Mouse (Mus musculus) forebrain, embryonic 11.5 days (tissue): ENCODE measurements at regions not wholly inside any gene's neighbourhood (a gene's known extent, or its start where the extent isn't known, plus 50 kb on each side); places are given as distances from the start of the nearest gene placed in this dataset.
A peak's percentile ranks its signal among the peaks of the same experiment; 100 is the strongest.

Experiments used
- ATAC-seq: fragments of 200-750 bp; cut with Nextera tagmentation; replicated peaks from 2 replicates; pipeline ENCODE4 v1.8.0; 2017; ENCODE audit warnings: moderate TSS enrichment; ENCODE audit not compliant: low FRiP score
- DNase-seq: peaks from one replicate; pipeline ENCODE4 v3.0.0-alpha.2; 2017; ENCODE audit warnings: low spot score
- H3K27ac ChIP-seq: fragments of 300-500 bp; sonication (generic); 2 replicates; pipeline ENCODE4 v1.5.1; 2014; ENCODE audit warnings: low read depth, low read length
- H3K27me3 ChIP-seq: fragments of 300-500 bp; sonication (generic); 2 replicates; pipeline ENCODE4 v1.6.1; 2014; ENCODE audit warnings: mild to moderate bottlenecking, low read length, mixed read lengths; ENCODE audit not compliant: control insufficient read depth, insufficient read depth
- H3K36me3 ChIP-seq: fragments of 300-500 bp; sonication (generic); 2 replicates; pipeline ENCODE4 v1.6.1; 2014; ENCODE audit warnings: mild to moderate bottlenecking, low read length, moderate library complexity, mixed read lengths; ENCODE audit not compliant: control insufficient read depth, insufficient read depth
- H3K4me1 ChIP-seq: fragments of 300-500 bp; sonication (generic); replicated peaks from 2 replicates; pipeline ENCODE4 v1.6.1; 2014; ENCODE audit warnings: low read length, mixed read lengths; ENCODE audit not compliant: control insufficient read depth, insufficient read depth
- H3K4me2 ChIP-seq: fragments of 300-500 bp; sonication (generic); 2 replicates; pipeline ENCODE4 v1.6.1; 2014; ENCODE audit warnings: low read depth, mild to moderate bottlenecking, low read length, moderate library complexity, mixed read lengths; ENCODE audit not compliant: severe bottlenecking
- H3K4me3 ChIP-seq: fragments of 300-500 bp; sonication (generic); 2 replicates; pipeline ENCODE4 v1.5.1; 2014; ENCODE audit warnings: low read depth, low read length
- H3K9ac ChIP-seq: fragments of 300-500 bp; sonication (generic); 2 replicates; pipeline ENCODE4 v1.6.1; 2014; ENCODE audit warnings: low read length
- H3K9me3 ChIP-seq: fragments of 300-500 bp; sonication (generic); 2 replicates; pipeline ENCODE4 v1.6.1; 2016; ENCODE audit warnings: low read length, mixed read lengths; ENCODE audit not compliant: control insufficient read depth
- WGBS: fragments of 180-500 bp; shearing (Covaris S2); extraction: QIAGEN DNeasy Blood & Tissue Kit; methylation state at CpG from one replicate; pipeline ENCODE4 v1.1.7; 2014; 5-methylcytosine and 5-hydroxymethylcytosine counted together

DNA sequence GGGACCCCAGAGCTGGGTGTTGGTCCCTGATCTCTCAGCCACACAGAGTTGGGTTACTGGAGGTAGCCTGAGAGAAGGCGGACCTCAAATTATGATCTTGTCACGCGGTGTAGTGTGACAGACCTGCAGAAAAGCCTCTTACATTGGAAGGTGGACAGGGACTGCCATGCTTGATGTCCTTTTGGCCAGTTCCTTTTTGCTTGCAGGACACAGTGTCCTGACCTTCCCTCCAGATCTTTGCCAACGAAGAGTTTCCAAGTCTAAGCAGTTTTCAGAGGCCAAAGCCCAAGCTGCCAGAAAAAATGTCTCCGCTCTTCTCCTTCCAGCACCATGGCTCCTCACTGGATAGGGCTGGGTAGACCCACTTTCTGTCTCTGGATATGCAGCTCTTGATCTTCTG lies 248.6 kb downstream of the Foxo1 start:
- H3K36me3 ChIP-seq, result no peaks in the 10 kb centered on the region
- no peak for ATAC-seq
- no peak overlapping the region for H3K9ac ChIP-seq
- no peak overlapping the region for H3K27ac ChIP-seq
- peaks cover 3% of the 10 kb centered on the region for H3K4me1 ChIP-seq
- DNase-seq, result no peak
- H3K27me3 ChIP-seq, result peaks cover 4% of the 10 kb centered on the region; the same call in 1 of the 2 replicates
- 94% methylated on average over 5 of the region's 5 CpGs for WGBS
- H3K9me3 ChIP-seq, result no peaks in the 10 kb centered on the region
- H3K4me2 ChIP-seq, result no peak overlapping the region
- no peak overlapping the region for H3K4me3 ChIP-seq

DNA sequence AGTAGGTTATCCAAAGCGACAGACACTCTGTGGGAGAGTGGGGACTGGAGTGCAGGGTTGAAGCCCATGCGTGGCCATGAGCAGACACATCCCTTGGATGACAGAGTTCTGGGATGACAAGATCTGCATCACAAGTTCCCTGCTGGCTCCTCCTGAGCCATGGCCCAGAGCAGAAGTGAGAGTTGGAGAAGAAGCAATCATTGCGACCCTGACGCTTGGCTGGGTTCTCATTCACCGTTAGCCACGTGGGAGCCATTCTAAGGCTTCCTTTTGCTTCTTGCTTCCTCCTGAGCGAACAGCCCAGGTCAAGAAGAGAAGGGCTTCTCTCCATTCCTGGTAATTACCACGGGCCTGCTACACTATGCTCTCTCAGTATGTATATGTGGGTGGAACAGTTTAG lies 244.6 kb downstream of the Foxo1 start:
- no peak overlapping the region for H3K4me3 ChIP-seq
- ATAC-seq (no peak), DNase-seq (no peak)
- WGBS, result 84% methylated on average over 8 of the region's 8 CpGs
- 0 out of 2 replicates have a peak, but pooled peaks cover 4% of the 10 kb centered on the region for H3K27me3 ChIP-seq
- no peak overlapping the region for H3K9ac ChIP-seq
- no peak overlapping the region for H3K4me2 ChIP-seq
- no peaks in the 10 kb centered on the region for H3K9me3 ChIP-seq
- no peak overlapping the region for H3K27ac ChIP-seq
- peaks cover 2% of the 10 kb centered on the region for H3K4me1 ChIP-seq
- no peaks in the 10 kb centered on the region for H3K36me3 ChIP-seq

DNA sequence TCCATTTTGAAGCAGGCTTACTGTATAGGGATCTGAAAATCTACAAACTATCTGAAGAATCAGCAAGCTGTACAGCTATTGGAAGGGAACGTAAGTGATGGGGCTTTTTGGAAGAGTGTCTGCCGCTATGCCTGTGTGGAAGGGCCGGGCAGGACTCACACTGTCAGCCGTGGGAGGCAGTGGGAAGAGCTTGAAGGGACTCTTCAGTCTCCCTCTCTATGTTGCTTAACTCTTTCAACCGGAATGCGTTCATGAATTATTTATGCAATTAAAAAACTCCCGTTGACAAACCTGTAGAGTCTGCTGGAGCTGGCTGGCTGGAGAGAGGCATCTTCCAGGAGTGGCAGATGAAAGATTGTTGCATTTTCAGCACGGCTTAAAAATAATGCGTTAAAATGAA lies 243.4 kb downstream of the Foxo1 start:
- WGBS, result 43% methylated on average over 9 of the region's 9 CpGs
- Histone ChIP-seq H3K9ac (no peak overlapping the region), H3K27ac (no peak overlapping the region), H3K9me3 (no peaks in the 10 kb centered on the region), H3K4me1 (peaks cover 2% of the 10 kb centered on the region), H3K27me3 (no peaks in the 10 kb centered on the region), H3K4me3 (no peak overlapping the region), H3K36me3 (no peaks in the 10 kb centered on the region), H3K4me2 (peak overlapping the region; percentile 5; the same call in 1 of the 2 replicates)
- DNase-seq (peak; percentile 53), ATAC-seq (peak; percentile 77)

DNA sequence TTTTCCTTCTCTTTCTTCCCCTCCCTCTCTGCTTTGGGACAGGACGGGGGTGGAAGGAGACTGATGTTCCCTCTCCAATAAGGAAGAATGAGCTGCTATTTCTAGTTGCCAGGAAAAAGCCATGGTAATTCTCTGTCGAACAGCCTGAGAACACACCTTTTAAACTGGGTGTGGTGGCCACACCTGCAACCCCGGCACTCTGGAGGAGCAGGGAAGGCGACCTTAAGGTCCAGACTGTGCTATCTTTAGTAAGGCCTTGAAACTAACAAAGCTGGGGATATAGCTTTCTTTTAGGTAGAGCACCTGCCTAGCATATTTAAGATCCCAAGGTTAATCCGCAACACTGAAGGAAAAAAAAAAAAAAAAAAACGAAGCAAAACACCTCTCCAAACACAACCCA lies 242.7 kb downstream of the Foxo1 start:
- H3K9me3 ChIP-seq, result no peaks in the 10 kb centered on the region
- peaks cover 2% of the 10 kb centered on the region for H3K4me1 ChIP-seq
- 73% methylated on average over 6 of the region's 6 CpGs for WGBS
- H3K9ac ChIP-seq, result no peak overlapping the region
- no peaks in the 10 kb centered on the region for H3K36me3 ChIP-seq
- ATAC-seq (no peak), DNase-seq (no peak)
- no peak overlapping the region for H3K4me3 ChIP-seq
- no peak overlapping the region; the same call in 1 of the 2 replicates for H3K27ac ChIP-seq
- no peak overlapping the region; the same call in 1 of the 2 replicates for H3K4me2 ChIP-seq
- no peaks in the 10 kb centered on the region for H3K27me3 ChIP-seq

DNA sequence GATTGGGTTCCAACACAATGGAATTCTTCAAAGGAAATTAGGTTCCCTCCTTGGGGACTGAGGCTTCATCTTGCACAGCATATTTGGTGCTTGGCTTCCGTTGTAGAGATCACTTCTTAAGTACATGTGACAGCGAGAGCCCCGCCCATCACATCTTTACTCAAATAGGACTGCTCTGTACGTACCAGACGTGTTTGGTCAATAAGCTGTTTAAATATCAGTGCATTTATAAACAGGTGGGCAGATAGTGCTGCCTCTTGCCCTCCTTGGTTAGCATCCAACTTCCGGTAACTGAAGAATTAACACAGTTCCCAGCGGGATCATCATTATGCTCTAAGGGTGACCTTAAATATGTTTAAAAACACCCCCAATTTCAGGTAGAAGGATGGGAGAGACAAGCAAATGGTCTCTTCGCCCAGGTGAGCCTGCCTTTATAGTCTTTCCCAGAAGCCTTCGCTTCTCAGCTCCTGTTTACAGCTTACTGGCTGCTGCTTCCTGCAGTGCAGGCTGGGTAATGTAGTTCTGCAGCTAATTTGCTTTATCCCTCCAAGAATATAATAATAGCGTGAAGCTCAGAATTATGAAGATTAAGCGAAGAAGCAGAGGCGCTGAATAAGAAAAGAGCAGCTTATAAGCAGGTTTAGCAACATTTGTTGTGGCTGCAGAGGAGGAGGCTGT lies 242.1 kb downstream of the Foxo1 start:
- DNase-seq (no peak), ATAC-seq (peak; percentile 38; the same call in 1 of the 2 replicates)
- Histone ChIP-seq H3K36me3 (no peaks in the 10 kb centered on the region), H3K27ac (no peak overlapping the region), H3K9ac (no peak overlapping the region), H3K27me3 (no peaks in the 10 kb centered on the region), H3K4me2 (no peak overlapping the region), H3K9me3 (no peaks in the 10 kb centered on the region), H3K4me3 (no peak overlapping the region), H3K4me1 (peaks cover 2% of the 10 kb centered on the region)
- 69% methylated on average over 12 of the region's 12 CpGs for WGBS

DNA sequence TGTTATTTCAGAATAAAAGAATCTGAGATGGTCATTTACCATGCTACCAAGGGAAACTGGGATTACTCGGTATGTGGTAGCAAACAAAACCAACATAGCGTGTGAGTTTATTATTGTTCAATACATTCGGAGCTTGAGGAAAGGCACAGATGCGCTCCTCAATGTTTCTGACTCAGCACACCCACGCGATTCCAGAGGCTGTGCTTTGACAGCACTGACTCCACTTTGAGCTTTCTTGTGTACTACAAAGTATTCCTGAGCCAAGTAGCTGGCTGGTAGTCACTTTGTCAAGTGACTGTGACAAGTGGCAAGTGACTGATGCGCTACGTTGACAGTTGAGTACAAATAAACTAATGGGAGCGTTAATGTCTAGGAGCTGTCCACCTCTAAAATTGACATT lies 235.8 kb downstream of the Foxo1 start:
- H3K9me3 ChIP-seq, result no peaks in the 10 kb centered on the region
- ATAC-seq, result no peak
- H3K27me3 ChIP-seq, result no peaks in the 10 kb centered on the region
- H3K4me1 ChIP-seq, result no peaks in the 10 kb centered on the region
- WGBS, result 82% methylated on average over 9 of the region's 9 CpGs
- H3K9ac ChIP-seq, result no peak overlapping the region
- H3K36me3 ChIP-seq, result no peaks in the 10 kb centered on the region
- H3K27ac ChIP-seq, result no peak overlapping the region
- no peak for DNase-seq
- no peak overlapping the region for H3K4me3 ChIP-seq
- H3K4me2 ChIP-seq, result no peak overlapping the region

DNA sequence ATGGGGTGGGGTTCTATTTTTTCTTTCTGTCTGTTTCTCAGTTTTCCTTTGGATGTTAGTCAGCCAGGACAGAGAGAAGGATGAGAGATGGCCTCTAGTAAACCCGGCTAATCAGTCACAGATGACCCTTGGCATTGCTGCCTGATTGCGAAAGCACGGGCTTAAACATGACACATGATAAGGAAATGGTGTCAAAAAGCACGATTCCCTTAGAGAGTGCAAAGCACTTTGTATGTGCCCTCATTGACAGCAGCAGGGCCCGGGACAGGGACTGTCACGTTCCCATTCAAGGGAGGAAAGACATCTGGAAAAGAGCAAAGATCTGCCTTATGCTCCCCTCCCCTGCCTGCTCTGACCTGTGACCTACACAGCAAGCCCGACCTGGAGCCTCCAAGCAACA lies 234.1 kb downstream of the Foxo1 start:
- H3K4me1 ChIP-seq, result no peaks in the 10 kb centered on the region
- ATAC-seq (no peak), DNase-seq (peak; percentile 19)
- no peaks in the 10 kb centered on the region for H3K9me3 ChIP-seq
- no peaks in the 10 kb centered on the region for H3K27me3 ChIP-seq
- H3K27ac ChIP-seq, result no peak overlapping the region
- H3K4me3 ChIP-seq, result no peak overlapping the region
- 69% methylated on average over 7 of the region's 7 CpGs for WGBS
- H3K4me2 ChIP-seq, result no peak overlapping the region
- no peak overlapping the region for H3K9ac ChIP-seq
- no peaks in the 10 kb centered on the region for H3K36me3 ChIP-seq

DNA sequence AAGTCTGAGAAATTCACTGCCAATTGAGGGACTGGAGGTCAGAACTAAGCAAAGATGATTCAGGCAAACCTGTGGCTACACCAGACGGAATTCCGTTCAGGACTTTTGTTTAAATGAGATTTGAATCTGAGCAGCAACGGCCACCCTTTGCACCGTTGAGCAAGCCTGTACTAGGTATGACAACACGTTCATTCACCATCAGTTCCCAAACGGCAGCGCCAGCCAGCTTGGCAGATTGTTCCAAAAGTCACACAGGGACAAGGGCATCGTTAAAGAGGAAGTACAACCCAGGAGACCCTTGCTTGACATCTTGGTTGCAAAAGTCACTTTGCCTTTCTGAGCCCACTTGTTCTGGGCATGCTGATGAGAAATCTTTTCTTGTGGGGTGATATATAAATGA lies 233.5 kb downstream of the Foxo1 start:
- no peak overlapping the region for H3K9ac ChIP-seq
- no peaks in the 10 kb centered on the region for H3K27me3 ChIP-seq
- DNase-seq (peak; percentile 37), ATAC-seq (no peak)
- H3K4me3 ChIP-seq, result no peak overlapping the region
- H3K4me1 ChIP-seq, result no peaks in the 10 kb centered on the region
- H3K9me3 ChIP-seq, result no peaks in the 10 kb centered on the region
- 91% methylated on average over 8 of the region's 8 CpGs for WGBS
- H3K4me2 ChIP-seq, result no peak overlapping the region
- no peak overlapping the region for H3K27ac ChIP-seq
- no peaks in the 10 kb centered on the region for H3K36me3 ChIP-seq

DNA sequence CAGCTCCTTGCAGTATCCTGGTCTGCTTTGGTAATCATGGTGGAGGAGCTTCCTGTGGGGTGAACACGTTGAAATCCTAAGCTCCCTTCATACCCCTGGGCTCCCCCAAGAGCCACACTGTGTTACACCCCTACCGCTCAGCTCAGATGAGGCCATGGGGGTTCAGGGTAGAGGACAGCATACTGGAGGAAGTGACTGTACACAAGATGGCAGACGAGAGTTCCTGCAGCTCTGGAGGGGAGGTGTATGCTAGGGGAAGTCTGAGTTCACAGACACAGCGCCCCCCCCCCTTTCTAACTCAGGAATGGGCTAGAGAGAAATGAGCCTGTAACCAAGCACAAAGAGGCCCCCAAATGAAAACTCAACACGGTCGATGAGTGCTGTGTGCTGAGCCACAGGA lies 231.9 kb downstream of the Foxo1 start:
- no peak overlapping the region for H3K9ac ChIP-seq
- ATAC-seq (no peak), DNase-seq (peak; percentile 22)
- no peaks in the 10 kb centered on the region for H3K36me3 ChIP-seq
- WGBS, result 79% methylated on average over 6 of the region's 6 CpGs
- no peaks in the 10 kb centered on the region for H3K9me3 ChIP-seq
- H3K4me1 ChIP-seq, result no peaks in the 10 kb centered on the region
- H3K4me3 ChIP-seq, result no peak overlapping the region
- H3K27me3 ChIP-seq, result no peaks in the 10 kb centered on the region
- H3K4me2 ChIP-seq, result no peak overlapping the region
- no peak overlapping the region for H3K27ac ChIP-seq
